Mouse (Mus musculus) lung, embryonic 15.5 days (tissue): ENCODE measurements around the gene Cd177. TPM values are rescaled to one million over a fixed set of nuclear protein-coding genes. Genes with fewer than 3 reads are reported as not detected.
"Not testable (repeated sequence)": the region's sequence is repeated elsewhere in the genome, so short reads cannot be mapped to it uniquely, and the experiment has no call there.

Experiments used
- ATAC-seq: fragments of 200-750 bp; cut with Nextera tagmentation; 2 replicates; pipeline ENCODE4 v1.8.0; 2017; ENCODE audit warnings: moderate number of reproducible peaks, borderline replicate concordance; ENCODE audit not compliant: low FRiP score, low TSS enrichment; ENCODE audit errors: extremely low read depth
- H3K27ac ChIP-seq: fragments of 300-500 bp; sonication (generic); 2 replicates; pipeline ENCODE4 v1.5.1; 2015; ENCODE audit warnings: moderate library complexity, mild to moderate bottlenecking, inconsistent platforms
- H3K27me3 ChIP-seq: fragments of 300-500 bp; sonication (generic); 2 replicates; pipeline ENCODE4 v1.6.1; 2015; ENCODE audit warnings: inconsistent platforms
- H3K36me3 ChIP-seq: fragments of 300-500 bp; sonication (generic); 2 replicates; pipeline ENCODE4 v1.6.1; 2015; ENCODE audit warnings: inconsistent platforms
- H3K4me1 ChIP-seq: fragments of 300-500 bp; sonication (generic); 2 replicates; pipeline ENCODE4 v1.6.1; 2015; ENCODE audit warnings: inconsistent platforms
- H3K4me2 ChIP-seq: fragments of 300-500 bp; sonication (generic); 2 replicates; pipeline ENCODE4 v1.6.1; 2015; ENCODE audit warnings: inconsistent platforms, mild to moderate bottlenecking, moderate library complexity
- H3K4me3 ChIP-seq: fragments of 300-500 bp; sonication (generic); 2 replicates; pipeline ENCODE4 v1.5.1; 2015; ENCODE audit warnings: mild to moderate bottlenecking, inconsistent platforms
- H3K9ac ChIP-seq: fragments of 300-500 bp; sonication (generic); 2 replicates; pipeline ENCODE4 v1.6.1; 2015; ENCODE audit warnings: inconsistent platforms
- H3K9me3 ChIP-seq: fragments of 300-500 bp; sonication (generic); 2 replicates; pipeline ENCODE4 v1.6.1; 2016; ENCODE audit warnings: inconsistent platforms
- WGBS: fragments of 180-500 bp; shearing (Covaris S2); methylation state at CpG from one replicate; pipeline ENCODE4 v1.1.7; 2015; 5-methylcytosine and 5-hydroxymethylcytosine counted together
- polyA plus RNA-seq: library from polyadenylated mRNA; unstranded; fragments of >200 nt; fragmentation: Nextera tagmentation; extraction: Ambion mirVana; gene quantifications from 2 replicates; pipeline ENCODE4 v1.2.1, GENCODE M21; 2015

Cd177 gene
- 0.73 and 0.75 TPM in 2 replicates for polyA plus RNA-seq

- H3K4me1 ChIP-seq, result no peaks in the 10 kb centered on the region
- H3K27me3 ChIP-seq, result no peaks in the 10 kb centered on the region
- no peak within 1 kb of the TSS for H3K4me2 ChIP-seq
- no peaks in the 10 kb centered on the region for H3K36me3 ChIP-seq
- H3K9me3 ChIP-seq, result no peaks in the 10 kb centered on the region
- H3K9ac ChIP-seq, result no peak within 1 kb of the TSS
- no peak for ATAC-seq
- no peak within 1 kb of the TSS for H3K27ac ChIP-seq
- WGBS, result 51% methylated on average over 6 of the region's 6 CpGs
- H3K4me3 ChIP-seq, result no peak within 1 kb of the TSS
Observed at GRCm38 (mm10) chr7:24760211-24760610, at the start of gene Cd177. Cd177 (minus strand) TSS chr7:24760311.

GRCm38 (mm10) chr7:24809041-24809440 lies 48.9 kb upstream of the Cd177 start:
- Histone ChIP-seq H3K9me3 (no peaks in the 10 kb centered on the region), H3K4me3 (no peak overlapping the region), H3K4me1 (no peaks in the 10 kb centered on the region), H3K36me3 (no peaks in the 10 kb centered on the region), H3K4me2 (no peak overlapping the region), H3K9ac (no peak overlapping the region), H3K27ac (no peak overlapping the region), H3K27me3 (no peaks in the 10 kb centered on the region)
- 38% methylated on average over 2 of the region's 2 CpGs for WGBS
- no peak for ATAC-seq

DNA sequence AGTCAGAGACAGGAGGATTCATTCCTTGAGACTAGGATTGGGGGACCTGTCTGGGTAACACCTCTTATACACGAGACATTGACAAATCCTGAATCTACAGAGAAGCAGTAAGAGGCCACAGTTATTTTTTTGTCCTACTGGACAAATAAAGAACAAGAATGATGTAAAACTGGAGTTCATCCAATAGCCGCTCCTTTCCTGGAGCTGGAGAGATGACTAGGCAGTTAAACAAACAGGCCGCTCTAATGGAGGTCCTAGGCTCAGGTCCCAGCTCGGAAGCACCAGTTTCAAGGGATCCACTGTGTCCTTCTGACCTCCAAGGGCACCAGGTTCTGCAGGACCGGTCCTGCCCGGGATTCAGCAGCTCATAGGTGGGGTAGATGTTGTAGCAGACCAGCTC lies 44.7 kb upstream of the Cd177 start:
- Histone ChIP-seq H3K27ac (no peak overlapping the region), H3K4me3 (no peak overlapping the region), H3K9ac (no peak overlapping the region), H3K4me1 (no peaks in the 10 kb centered on the region), H3K36me3 (no peaks in the 10 kb centered on the region), H3K27me3 (no peaks in the 10 kb centered on the region), H3K9me3 (no peaks in the 10 kb centered on the region), H3K4me2 (no peak overlapping the region)
- no peak for ATAC-seq
- WGBS, result 27% methylated on average over 6 of the region's 6 CpGs

DNA sequence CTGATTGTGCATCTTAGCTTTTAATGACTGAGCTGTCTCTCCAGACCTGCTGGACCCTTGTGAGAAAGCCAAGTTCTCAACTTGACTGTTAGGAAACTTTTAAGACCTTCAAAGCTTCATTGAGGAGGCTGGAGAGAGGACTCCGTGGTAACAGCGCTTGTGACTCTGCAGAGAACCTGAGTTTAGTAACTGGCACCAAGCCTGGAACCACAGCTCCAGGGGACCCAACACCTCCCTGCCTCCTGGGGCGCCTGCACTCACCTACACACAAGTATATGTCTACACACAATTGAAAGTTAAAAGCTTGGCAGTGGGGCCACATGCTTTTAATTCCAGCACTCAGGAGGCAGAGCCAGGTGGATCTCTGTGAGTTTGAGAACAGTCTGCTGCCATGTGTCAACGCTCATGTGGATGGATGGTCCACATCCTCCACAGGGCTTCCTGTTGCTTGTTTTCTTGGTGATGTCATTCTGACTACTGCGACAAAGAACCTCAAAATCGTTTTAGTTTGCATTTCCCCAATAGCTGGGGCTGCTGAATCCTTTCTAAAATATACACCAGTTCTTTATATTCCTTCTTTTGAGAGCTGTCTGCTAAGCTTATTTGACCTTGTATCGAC lies 42.1 kb upstream of the Cd177 start:
- no peak for ATAC-seq
- Histone ChIP-seq H3K27me3 (no peaks in the 10 kb centered on the region), H3K36me3 (no peaks in the 10 kb centered on the region), H3K27ac (no peak overlapping the region), H3K9ac (no peak overlapping the region), H3K9me3 (no peaks in the 10 kb centered on the region), H3K4me1 (no peaks in the 10 kb centered on the region), H3K4me2 (no peak overlapping the region), H3K4me3 (no peak overlapping the region)
- 56% methylated on average over 7 of the region's 7 CpGs for WGBS

DNA sequence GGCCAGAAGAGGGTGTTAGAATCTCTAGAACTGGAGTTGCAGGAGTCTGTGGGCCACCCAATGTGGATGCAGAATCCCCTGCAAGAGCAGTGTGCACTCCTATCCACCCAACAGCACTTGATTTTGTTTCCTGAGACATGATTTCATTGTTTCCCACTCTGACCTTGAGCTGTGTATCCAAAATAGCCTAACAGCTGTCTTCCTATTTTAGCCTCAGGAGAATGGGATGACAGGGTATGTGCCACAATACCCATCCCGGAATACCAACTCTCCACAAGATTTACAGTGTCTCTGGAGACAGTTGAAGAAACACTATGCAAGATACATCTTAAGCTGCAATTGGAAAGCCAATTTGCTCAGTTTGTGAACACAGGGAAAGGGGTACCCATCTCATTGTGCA lies 37.8 kb upstream of the Cd177 start:
- Histone ChIP-seq H3K4me2 (no peak overlapping the region), H3K9me3 (no peaks in the 10 kb centered on the region), H3K4me3 (no peak overlapping the region), H3K4me1 (no peaks in the 10 kb centered on the region), H3K9ac (no peak overlapping the region), H3K36me3 (no peaks in the 10 kb centered on the region), H3K27ac (no peak overlapping the region), H3K27me3 (no peaks in the 10 kb centered on the region)
- WGBS, result 87% methylated on average over 1 of the region's 1 CpGs
- no peak for ATAC-seq

DNA sequence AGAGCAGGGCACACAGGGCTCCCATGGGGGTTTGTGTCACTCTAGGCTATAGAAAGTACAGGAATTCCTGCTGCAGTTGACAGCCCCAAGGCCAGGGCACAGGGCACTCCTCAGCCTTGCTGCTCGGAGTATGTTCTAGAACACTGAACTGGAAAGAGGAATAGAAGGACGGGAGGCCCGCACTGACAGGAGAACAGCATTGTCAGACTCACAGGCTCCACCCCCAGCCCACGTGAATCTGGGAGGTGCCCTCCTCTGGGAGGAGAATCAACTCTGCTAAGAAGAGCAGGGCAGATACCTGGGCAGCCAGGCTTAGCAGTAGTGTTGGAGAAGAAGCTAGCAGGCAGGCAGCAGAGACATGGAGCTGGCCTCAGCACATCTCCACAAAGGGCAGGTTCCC lies 16.8 kb upstream of the Cd177 start, which contains the start of gene Ceacam10:
Gene Ceacam10 (plus strand): TSS at position 289 of the 400 bp plus-strand sequence.
- 26% methylated on average over 4 of the region's 4 CpGs for WGBS
- not testable (repeated sequence) for H3K9ac ChIP-seq, H3K4me3 ChIP-seq, H3K27me3 ChIP-seq, H3K4me1 ChIP-seq, ATAC-seq, H3K4me2 ChIP-seq, H3K27ac ChIP-seq, H3K36me3 ChIP-seq, H3K9me3 ChIP-seq

- Histone ChIP-seq H3K27ac (no peak overlapping the region), H3K4me1 (no peaks in the 10 kb centered on the region), H3K27me3 (no peaks in the 10 kb centered on the region), H3K4me3 (no peak overlapping the region), H3K36me3 (no peaks in the 10 kb centered on the region), H3K9me3 (no peaks in the 10 kb centered on the region), H3K9ac (no peak overlapping the region), H3K4me2 (no peak overlapping the region)
- no peak for ATAC-seq
- 66% methylated on average over 2 of the region's 2 CpGs for WGBS
Observed at GRCm38 (mm10) chr7:24776145-24776544, 16.0 kb upstream of the Cd177 start.

DNA sequence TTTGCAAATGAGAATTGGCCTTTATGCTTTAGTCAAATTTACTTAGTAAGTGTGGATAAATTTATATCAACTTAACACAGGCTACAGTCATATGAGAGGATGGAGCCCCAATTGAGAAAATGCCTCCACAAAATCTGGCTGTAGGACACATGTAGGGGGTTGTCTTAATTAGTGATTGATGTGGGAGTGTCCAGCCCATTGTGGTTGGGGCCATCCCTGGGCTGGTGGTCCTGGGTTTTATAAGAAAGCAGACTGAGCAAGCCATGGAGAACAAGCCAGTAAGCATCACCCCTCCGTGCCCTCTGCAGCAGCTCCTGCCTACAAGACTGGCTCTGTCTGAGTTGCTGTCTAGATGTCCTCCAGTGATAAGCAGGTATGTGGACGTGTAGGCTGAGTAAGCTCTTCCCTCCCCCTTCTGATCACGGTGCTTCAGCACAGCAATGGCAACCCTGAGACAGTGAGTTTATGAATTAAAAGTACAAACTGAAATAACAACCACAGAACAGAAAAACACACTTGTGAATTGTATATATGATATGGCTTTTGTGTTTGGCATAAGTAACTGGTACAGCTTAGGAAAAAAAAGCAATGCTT lies 13.9 kb upstream of the Cd177 start:
- Histone ChIP-seq H3K27ac (no peak overlapping the region), H3K4me2 (no peak overlapping the region), H3K4me3 (no peak overlapping the region), H3K27me3 (no peaks in the 10 kb centered on the region), H3K9ac (no peak overlapping the region), H3K9me3 (no peaks in the 10 kb centered on the region), H3K36me3 (no peaks in the 10 kb centered on the region), H3K4me1 (no peaks in the 10 kb centered on the region)
- WGBS, result 29% methylated on average over 3 of the region's 3 CpGs
- ATAC-seq, result no peak

- no peak overlapping the region for H3K9ac ChIP-seq
- no peaks in the 10 kb centered on the region for H3K27me3 ChIP-seq
- no peak overlapping the region for H3K4me2 ChIP-seq
- no peaks in the 10 kb centered on the region for H3K9me3 ChIP-seq
- H3K27ac ChIP-seq, result no peak overlapping the region
- no peaks in the 10 kb centered on the region for H3K4me1 ChIP-seq
- H3K4me3 ChIP-seq, result no peak overlapping the region
- no peaks in the 10 kb centered on the region for H3K36me3 ChIP-seq
- no peak for ATAC-seq
Observed at GRCm38 (mm10) chr7:24771361-24771760, 11.2 kb upstream of the Cd177 start.

- Histone ChIP-seq H3K27ac (no peak overlapping the region), H3K9ac (no peak overlapping the region), H3K36me3 (no peaks in the 10 kb centered on the region), H3K4me3 (no peak overlapping the region), H3K27me3 (no peaks in the 10 kb centered on the region), H3K4me1 (no peaks in the 10 kb centered on the region), H3K9me3 (no peaks in the 10 kb centered on the region), H3K4me2 (no peak overlapping the region)
- no peak for ATAC-seq
- WGBS, result 79% methylated on average over 8 of the region's 8 CpGs
Observed at GRCm38 (mm10) chr7:24762574-24762973, 2.5 kb upstream of the Cd177 start.

DNA sequence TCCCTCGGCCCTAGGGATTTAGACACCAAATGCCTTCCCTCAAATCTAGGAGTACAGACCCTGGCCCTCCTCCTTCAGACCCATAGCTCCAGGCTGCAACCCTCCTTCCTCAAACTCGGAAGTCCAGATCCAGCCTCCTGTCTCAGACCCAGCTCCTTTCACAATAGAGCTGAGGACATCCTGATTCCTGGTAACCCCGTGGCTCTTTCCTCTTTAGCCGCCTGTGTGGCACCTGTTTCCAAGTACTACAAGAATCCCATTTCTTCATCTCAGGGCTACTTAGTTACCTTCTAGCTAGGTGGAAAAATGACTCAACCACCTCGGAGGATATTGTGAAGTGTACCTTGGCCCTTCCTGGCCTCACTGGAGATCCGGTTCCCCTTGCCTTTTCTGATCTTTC lies 1.1 kb upstream of the Cd177 start:
- 52% methylated on average over 6 of the region's 6 CpGs for WGBS
- no peak for ATAC-seq
- no peak overlapping the region for H3K4me2 ChIP-seq
- H3K9ac ChIP-seq, result no peak overlapping the region
- no peak overlapping the region for H3K27ac ChIP-seq
- no peaks in the 10 kb centered on the region for H3K36me3 ChIP-seq
- H3K9me3 ChIP-seq, result no peaks in the 10 kb centered on the region
- no peak overlapping the region for H3K4me3 ChIP-seq
- no peaks in the 10 kb centered on the region for H3K4me1 ChIP-seq
- no peaks in the 10 kb centered on the region for H3K27me3 ChIP-seq

- no peaks in the 10 kb centered on the region for H3K36me3 ChIP-seq
- 62% methylated on average over 1 of the region's 1 CpGs for WGBS
- no peak overlapping the region for H3K4me2 ChIP-seq
- H3K4me1 ChIP-seq, result no peaks in the 10 kb centered on the region
- no peak overlapping the region for H3K9ac ChIP-seq
- no peak for ATAC-seq
- H3K27ac ChIP-seq, result no peak overlapping the region
- H3K27me3 ChIP-seq, result no peaks in the 10 kb centered on the region
- no peak overlapping the region for H3K4me3 ChIP-seq
- H3K9me3 ChIP-seq, result no peaks in the 10 kb centered on the region
Observed at GRCm38 (mm10) chr7:24758520-24758919, 1.6 kb downstream of the Cd177 start.

GRCm38 (mm10) chr7:24753476-24753875 lies 6.6 kb downstream of the Cd177 start:
- no peak for ATAC-seq
- H3K36me3 ChIP-seq, result no peaks in the 10 kb centered on the region
- H3K27ac ChIP-seq, result no peak overlapping the region
- H3K4me3 ChIP-seq, result no peak overlapping the region
- no peaks in the 10 kb centered on the region for H3K27me3 ChIP-seq
- H3K9me3 ChIP-seq, result no peaks in the 10 kb centered on the region
- no peak overlapping the region for H3K9ac ChIP-seq
- H3K4me2 ChIP-seq, result no peak overlapping the region
- 54% methylated on average over 5 of the region's 5 CpGs for WGBS
- no peaks in the 10 kb centered on the region for H3K4me1 ChIP-seq
